Mouse (Mus musculus) heart, postnatal 0 days (tissue): Measurements from ENCODE around the gene D230025D16Rik.

Experiments used
- CTCF ChIP-seq: IDR thresholded peaks from 2 replicates; pipeline ENCODE4 v1.5.1; 2016; ENCODE audit warnings: antibody characterized with exemption, control low read depth, low read depth
- EP300 ChIP-seq: IDR thresholded peaks from 2 replicates; pipeline ENCODE4 v1.6.1; 2016; ENCODE audit warnings: antibody characterized with exemption, low read depth

DNA sequence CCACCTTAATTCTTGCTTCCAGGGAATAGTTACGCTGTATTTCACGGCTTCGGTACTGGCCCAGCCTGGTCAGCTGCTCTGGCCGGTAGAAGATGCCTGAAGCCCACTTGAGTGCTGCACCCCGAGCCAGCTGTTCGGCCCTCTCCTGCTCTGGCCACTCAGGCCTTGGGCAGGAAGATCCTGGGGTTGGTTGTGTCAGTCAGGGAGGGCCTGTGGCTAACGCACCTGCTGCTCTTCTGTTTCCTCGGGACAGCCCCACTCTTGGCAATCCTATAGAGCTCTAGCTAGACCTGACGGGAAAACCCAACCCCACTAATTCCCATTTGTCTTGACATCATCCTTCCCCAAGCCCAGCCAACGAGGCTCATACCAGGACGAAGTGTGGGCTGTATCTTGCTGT lies 70.3 kb downstream of the D230025D16Rik start:
- no peak for TF ChIP-seq CTCF
- no peak for TF ChIP-seq EP300
